Mouse (Mus musculus) liver, embryonic 12.5 days (tissue): ENCODE results near the gene Zfp768. TPM values are rescaled to one million over a fixed set of nuclear protein-coding genes. Genes with fewer than 3 reads are reported as not detected.
A peak's percentile ranks its signal among the peaks of the same experiment; 100 is the strongest.

Experiments used
- ATAC-seq: fragments of 200-750 bp; cut with Nextera tagmentation; 2 replicates; pipeline ENCODE4 v1.8.0; 2017; ENCODE audit warnings: moderate number of reproducible peaks, mild to moderate bottlenecking, moderate library complexity
- H3K27ac ChIP-seq: fragments of 300-500 bp; sonication (generic); 2 replicates; pipeline ENCODE4 v1.5.1; 2016; ENCODE audit warnings: mild to moderate bottlenecking
- H3K27me3 ChIP-seq: fragments of 300-500 bp; sonication (generic); replicated peaks from 2 replicates; pipeline ENCODE4 v1.6.1; 2016; ENCODE audit warnings: mild to moderate bottlenecking, moderate library complexity
- H3K36me3 ChIP-seq: fragments of 300-500 bp; sonication (generic); 2 replicates; pipeline ENCODE4 v1.6.1; 2016; ENCODE audit warnings: mild to moderate bottlenecking, moderate library complexity
- H3K4me1 ChIP-seq: fragments of 300-500 bp; sonication (generic); 2 replicates; pipeline ENCODE4 v1.6.1; 2016
- H3K4me2 ChIP-seq: fragments of 300-500 bp; sonication (generic); 2 replicates; pipeline ENCODE4 v1.6.1; 2016; ENCODE audit warnings: mild to moderate bottlenecking, moderate library complexity
- H3K4me3 ChIP-seq: fragments of 300-500 bp; sonication (generic); 2 replicates; pipeline ENCODE4 v1.5.1; 2016; ENCODE audit warnings: mild to moderate bottlenecking, moderate library complexity
- H3K9ac ChIP-seq: fragments of 300-500 bp; sonication (generic); 2 replicates; pipeline ENCODE4 v1.6.1; 2016; ENCODE audit warnings: mild to moderate bottlenecking, moderate library complexity
- H3K9me3 ChIP-seq: fragments of 300-500 bp; sonication (generic); replicated peaks from 2 replicates; pipeline ENCODE4 v1.6.1; 2016; ENCODE audit warnings: mild to moderate bottlenecking, moderate library complexity
- WGBS: fragments of 180-500 bp; shearing (Covaris S2); methylation state at CpG from one replicate; pipeline ENCODE4 v1.1.7; 2016; ENCODE audit not compliant: insufficient replicate concordance; 5-methylcytosine and 5-hydroxymethylcytosine counted together
- polyA plus RNA-seq: library from polyadenylated mRNA; unstranded; fragments of >200 nt; fragmentation: Nextera tagmentation; extraction: Ambion mirVana; gene quantifications from 2 replicates; pipeline ENCODE4 v1.2.1, GENCODE M21; 2016

The Zfp768 gene
- polyA plus RNA-seq, 1 experiment from 2014 or later, result 4.8 TPM

DNA sequence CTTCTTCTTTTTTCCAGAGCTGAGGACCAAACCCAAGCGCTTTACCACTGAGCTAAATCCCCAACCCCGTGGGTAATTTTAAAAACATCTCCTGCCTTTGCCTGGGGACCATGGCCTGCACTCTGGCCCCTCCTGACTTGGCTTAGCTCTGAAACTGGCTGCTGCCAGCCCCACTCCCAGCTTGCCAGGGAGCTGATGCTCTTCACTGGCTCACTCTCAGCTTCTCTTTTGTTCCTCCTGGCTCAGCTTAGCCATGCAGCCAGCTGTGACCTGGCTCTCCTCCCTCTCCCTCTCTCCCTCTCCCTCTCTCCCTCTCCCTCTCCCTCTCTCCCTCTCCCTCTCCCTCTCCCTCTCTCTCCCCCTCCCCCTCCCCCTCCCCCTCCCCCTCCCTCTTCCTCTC lies 18.7 kb downstream of the Zfp768 start:
- Histone ChIP-seq H3K9ac (no peak overlapping the region), H3K4me1 (no peaks in the 10 kb centered on the region), H3K4me2 (no peak overlapping the region), H3K9me3 (no peaks in the 10 kb centered on the region), H3K36me3 (no peaks in the 10 kb centered on the region), H3K27me3 (no peaks in the 10 kb centered on the region), H3K27ac (no peak overlapping the region), H3K4me3 (no peak overlapping the region)
- 56% methylated on average over 2 of the region's 2 CpGs for WGBS
- no peak for ATAC-seq

DNA sequence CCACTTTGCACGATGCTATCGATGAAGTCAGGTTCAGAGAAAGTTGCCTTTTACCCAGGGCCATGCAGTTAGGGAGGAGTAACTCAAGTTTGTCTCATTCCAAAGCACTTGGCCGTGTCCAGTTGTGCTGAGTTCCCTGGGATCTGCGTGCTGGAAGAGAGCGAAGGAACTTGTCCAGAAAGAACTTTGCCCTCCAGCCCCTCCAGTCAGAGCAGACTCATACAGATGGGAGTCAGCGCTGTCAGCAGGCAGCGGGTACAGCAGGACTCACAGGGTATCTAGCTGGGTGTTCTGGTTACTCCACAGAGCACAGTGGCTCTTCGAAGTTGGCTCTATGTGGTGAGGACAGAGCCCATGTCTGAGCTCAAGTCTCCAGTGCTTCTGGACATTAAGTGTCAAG lies 19.8 kb downstream of the Zfp768 start:
- no peaks in the 10 kb centered on the region for H3K36me3 ChIP-seq
- no peaks in the 10 kb centered on the region for H3K27me3 ChIP-seq
- H3K4me2 ChIP-seq, result no peak overlapping the region
- 76% methylated on average over 8 of the region's 8 CpGs for WGBS
- no peak overlapping the region for H3K9ac ChIP-seq
- no peak overlapping the region for H3K27ac ChIP-seq
- no peaks in the 10 kb centered on the region for H3K4me1 ChIP-seq
- H3K4me3 ChIP-seq, result no peak overlapping the region
- no peak for ATAC-seq
- no peaks in the 10 kb centered on the region for H3K9me3 ChIP-seq

DNA sequence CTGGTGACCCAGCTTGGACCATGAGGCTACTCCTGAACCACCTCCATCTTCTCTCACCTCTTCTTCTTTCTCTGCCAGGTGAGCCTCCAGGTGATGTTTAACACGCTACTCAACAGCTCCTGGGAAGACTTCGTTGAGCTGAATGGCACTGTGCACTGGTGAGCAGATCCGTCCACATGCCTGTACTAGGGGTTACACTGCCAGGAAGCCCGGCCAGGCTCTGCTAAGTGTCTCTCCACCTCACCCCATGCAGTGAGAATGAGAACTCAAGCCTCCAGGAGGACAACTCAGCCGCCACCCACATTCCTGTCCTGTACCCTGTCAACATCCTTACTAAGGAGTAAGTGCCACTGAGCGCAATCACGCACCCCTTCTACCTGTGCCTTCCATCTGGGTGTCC lies 20.4 kb downstream of the Zfp768 start:
- no peak overlapping the region for H3K9ac ChIP-seq
- no peak overlapping the region for H3K27ac ChIP-seq
- H3K27me3 ChIP-seq, result no peaks in the 10 kb centered on the region
- no peak overlapping the region for H3K4me3 ChIP-seq
- H3K4me2 ChIP-seq, result no peak overlapping the region
- H3K9me3 ChIP-seq, result no peaks in the 10 kb centered on the region
- WGBS, result 77% methylated on average over 7 of the region's 7 CpGs
- no peak for ATAC-seq
- no peaks in the 10 kb centered on the region for H3K36me3 ChIP-seq
- no peaks in the 10 kb centered on the region for H3K4me1 ChIP-seq

DNA sequence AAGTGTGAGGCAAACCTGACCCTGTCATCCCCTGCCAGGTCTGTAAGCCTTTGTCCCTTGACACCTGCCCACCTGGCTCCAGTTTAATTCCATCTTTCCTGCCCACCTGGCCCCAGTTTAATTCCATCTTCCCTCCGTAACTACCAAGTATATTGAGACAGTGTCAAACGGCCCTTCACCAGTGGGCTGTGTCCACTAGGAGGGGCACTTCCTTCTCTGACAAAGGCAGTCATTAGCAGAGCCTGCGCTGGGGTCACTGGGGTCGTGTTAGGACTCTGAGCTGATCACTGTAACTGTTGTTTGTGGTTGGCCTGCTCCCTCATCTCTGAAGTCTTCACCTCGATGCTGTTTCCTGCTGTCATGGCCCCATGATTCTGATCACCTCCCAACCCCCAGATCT lies 23.3 kb downstream of the Zfp768 start:
- Histone ChIP-seq H3K4me1 (no peaks in the 10 kb centered on the region), H3K27me3 (no peaks in the 10 kb centered on the region), H3K4me3 (no peak overlapping the region), H3K36me3 (no peaks in the 10 kb centered on the region), H3K9me3 (no peaks in the 10 kb centered on the region), H3K4me2 (no peak overlapping the region), H3K27ac (no peak overlapping the region), H3K9ac (no peak overlapping the region)
- WGBS, result 45% methylated on average over 5 of the region's 5 CpGs
- no peak for ATAC-seq

DNA sequence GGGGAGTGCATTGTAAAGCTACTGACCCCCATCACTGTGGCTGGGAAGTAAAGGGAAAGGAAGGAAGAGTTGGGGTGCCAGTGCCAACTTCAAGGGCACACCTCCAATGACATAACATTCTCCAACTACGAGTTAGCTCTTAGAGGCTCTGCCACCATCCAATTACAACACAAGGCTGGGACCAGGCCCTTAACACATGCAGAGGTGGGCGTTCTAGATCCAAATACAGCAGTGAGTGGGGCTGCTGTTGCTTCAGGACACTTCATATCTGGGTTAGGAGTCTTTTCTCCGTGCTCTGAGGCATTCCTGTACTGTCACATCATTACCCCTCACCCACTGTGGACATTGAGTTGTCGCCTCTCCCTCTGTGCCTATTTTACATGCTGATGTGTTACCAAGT lies 24.3 kb downstream of the Zfp768 start:
- no peak overlapping the region for H3K4me2 ChIP-seq
- H3K9me3 ChIP-seq, result no peaks in the 10 kb centered on the region
- no peaks in the 10 kb centered on the region for H3K4me1 ChIP-seq
- H3K27me3 ChIP-seq, result no peaks in the 10 kb centered on the region
- H3K4me3 ChIP-seq, result no peak overlapping the region
- 48% methylated on average over 4 of the region's 4 CpGs for WGBS
- no peaks in the 10 kb centered on the region for H3K36me3 ChIP-seq
- ATAC-seq, result no peak
- H3K27ac ChIP-seq, result no peak overlapping the region
- no peak overlapping the region for H3K9ac ChIP-seq

DNA sequence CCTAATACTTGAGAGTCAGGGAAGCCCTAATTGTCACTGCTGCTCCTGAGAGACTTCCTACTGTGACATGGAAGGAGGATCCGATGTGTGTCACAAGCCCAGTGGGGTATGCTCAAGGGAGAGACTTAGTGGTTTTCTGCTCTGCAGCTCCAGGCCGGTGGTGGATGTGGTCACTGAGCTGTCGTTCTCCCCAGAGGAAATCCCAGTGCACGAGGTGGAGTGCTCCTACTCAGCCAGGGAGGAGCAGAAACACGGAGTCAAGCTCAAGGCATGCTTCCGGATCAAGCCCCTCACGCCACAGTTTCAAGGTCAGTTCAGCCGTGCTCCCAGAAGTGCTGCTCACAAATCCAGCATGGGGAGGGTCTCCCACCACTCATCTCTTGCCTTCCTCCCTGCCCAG lies 31.5 kb downstream of the Zfp768 start:
- H3K36me3 ChIP-seq, result no peaks in the 10 kb centered on the region
- no peak overlapping the region for H3K9ac ChIP-seq
- WGBS, result 36% methylated on average over 8 of the region's 8 CpGs
- H3K27ac ChIP-seq, result no peak overlapping the region
- no peaks in the 10 kb centered on the region for H3K4me1 ChIP-seq
- ATAC-seq, result no peak
- H3K9me3 ChIP-seq, result no peaks in the 10 kb centered on the region
- no peaks in the 10 kb centered on the region for H3K27me3 ChIP-seq
- no peak overlapping the region for H3K4me3 ChIP-seq
- H3K4me2 ChIP-seq, result no peak overlapping the region

DNA sequence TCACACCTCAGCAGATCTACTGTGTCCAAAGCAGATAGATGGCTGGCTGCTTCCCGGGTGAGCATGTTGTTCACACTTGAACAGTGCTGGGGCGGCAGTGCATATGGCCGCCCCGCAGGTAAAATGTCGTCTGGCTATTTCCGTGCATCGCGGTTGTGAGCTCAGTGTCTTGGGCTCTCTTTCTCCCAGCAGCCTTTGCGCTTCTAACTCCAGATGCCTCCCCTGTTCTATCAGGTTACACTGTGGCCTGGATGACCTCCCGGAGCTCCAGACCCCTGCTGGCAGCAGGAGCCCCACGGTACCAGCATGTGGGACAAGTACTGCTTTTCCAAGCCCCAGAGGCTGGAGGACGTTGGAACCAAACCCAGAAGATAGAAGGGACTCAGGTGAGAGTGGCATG lies 35.4 kb downstream of the Zfp768 start:
- Histone ChIP-seq H3K4me2 (no peak overlapping the region), H3K4me1 (no peaks in the 10 kb centered on the region), H3K27me3 (no peaks in the 10 kb centered on the region), H3K27ac (no peak overlapping the region), H3K36me3 (no peaks in the 10 kb centered on the region), H3K9ac (no peak overlapping the region), H3K9me3 (no peaks in the 10 kb centered on the region), H3K4me3 (no peak overlapping the region)
- 69% methylated on average over 12 of the region's 12 CpGs for WGBS
- no peak for ATAC-seq

DNA sequence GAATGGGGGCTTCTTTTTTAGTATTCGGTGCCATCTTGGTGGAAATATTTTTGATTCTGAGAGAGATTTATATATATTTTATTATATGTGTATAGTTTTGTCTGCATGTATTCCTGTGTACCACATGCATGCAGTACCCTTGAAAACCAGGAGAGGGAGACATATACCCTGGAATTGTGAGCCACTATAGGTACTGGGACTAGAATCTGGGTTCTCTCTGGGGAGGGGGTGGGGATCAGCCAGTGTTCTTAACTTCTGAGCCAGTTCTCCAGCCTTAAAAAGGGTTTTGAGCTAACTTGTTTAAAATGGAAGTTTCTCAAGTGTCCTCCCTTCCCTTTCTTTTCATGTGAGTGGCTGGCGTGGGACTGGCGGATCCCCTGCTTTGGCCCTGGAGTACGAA lies 36.5 kb downstream of the Zfp768 start:
- H3K4me2 ChIP-seq, result no peak overlapping the region
- H3K27ac ChIP-seq, result no peak overlapping the region
- no peaks in the 10 kb centered on the region for H3K9me3 ChIP-seq
- H3K27me3 ChIP-seq, result no peaks in the 10 kb centered on the region
- no peak overlapping the region for H3K4me3 ChIP-seq
- no peak for ATAC-seq
- no peaks in the 10 kb centered on the region for H3K36me3 ChIP-seq
- WGBS, result 73% methylated on average over 4 of the region's 4 CpGs
- no peak overlapping the region for H3K9ac ChIP-seq
- H3K4me1 ChIP-seq, result no peaks in the 10 kb centered on the region

DNA sequence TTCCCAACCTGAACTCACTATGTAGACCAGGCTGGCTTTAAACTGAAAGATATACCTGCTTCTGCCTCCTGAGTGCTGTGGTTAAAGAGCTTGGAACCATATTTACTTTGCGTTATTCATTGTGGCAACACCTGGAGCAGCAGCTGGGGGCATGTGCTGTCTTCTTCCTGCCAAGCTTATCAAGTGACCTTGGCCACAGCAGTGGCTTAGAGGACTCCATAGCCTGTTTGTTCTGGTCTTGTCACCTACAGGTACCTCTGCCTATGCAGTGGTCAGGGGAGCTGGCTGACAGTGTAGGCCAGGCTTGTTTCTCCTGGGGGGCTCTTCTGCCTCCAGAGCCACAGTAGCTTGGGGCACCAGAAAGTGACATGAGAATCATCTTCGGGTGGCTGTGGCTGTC lies 37.0 kb downstream of the Zfp768 start:
- Histone ChIP-seq H3K27me3 (no peaks in the 10 kb centered on the region), H3K4me2 (no peak overlapping the region), H3K4me1 (no peaks in the 10 kb centered on the region), H3K9me3 (no peaks in the 10 kb centered on the region), H3K4me3 (no peak overlapping the region), H3K36me3 (no peaks in the 10 kb centered on the region), H3K9ac (no peak overlapping the region), H3K27ac (no peak overlapping the region)
- no peak for ATAC-seq
- WGBS, result 74% methylated on average over 2 of the region's 2 CpGs

DNA sequence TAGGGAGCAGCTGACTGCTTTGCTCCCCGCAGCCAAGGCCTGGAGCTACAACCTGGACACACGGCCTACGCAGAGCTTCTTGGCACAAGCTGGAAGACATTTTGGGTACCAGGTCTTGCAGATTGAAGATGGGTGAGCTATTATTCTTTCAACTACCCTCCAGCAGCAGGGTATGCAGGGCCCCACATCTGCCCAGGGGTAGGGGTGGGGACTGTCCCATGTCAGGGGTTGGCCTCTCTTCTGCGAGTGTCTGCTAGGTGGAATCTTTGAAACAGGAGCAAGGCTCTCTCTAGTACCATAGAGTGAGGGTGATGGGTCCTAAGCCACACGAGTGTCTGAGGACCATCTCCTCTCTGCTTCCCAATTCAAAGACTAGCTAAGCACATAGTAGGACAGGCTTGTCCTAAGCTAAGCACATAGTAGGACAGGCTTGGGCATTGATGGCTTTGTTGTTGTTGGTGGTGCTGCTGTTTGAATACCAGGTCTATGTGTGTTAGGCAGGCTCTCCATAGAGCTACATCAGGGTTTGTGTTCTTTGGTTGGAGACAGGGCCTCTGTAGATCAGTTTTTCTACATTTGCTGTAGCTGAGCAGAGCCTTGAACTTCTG lies 47.7 kb downstream of the Zfp768 start:
- no peak overlapping the region for H3K9ac ChIP-seq
- H3K4me2 ChIP-seq, result peak overlapping the region; percentile 51
- ATAC-seq, result no peak
- no peaks in the 10 kb centered on the region for H3K36me3 ChIP-seq
- no peaks in the 10 kb centered on the region for H3K9me3 ChIP-seq
- no peak overlapping the region for H3K27ac ChIP-seq
- H3K4me3 ChIP-seq, result no peak overlapping the region
- H3K27me3 ChIP-seq, result no peaks in the 10 kb centered on the region
- peaks cover 19% of the 10 kb centered on the region for H3K4me1 ChIP-seq
- 71% methylated on average over 5 of the region's 5 CpGs for WGBS

DNA sequence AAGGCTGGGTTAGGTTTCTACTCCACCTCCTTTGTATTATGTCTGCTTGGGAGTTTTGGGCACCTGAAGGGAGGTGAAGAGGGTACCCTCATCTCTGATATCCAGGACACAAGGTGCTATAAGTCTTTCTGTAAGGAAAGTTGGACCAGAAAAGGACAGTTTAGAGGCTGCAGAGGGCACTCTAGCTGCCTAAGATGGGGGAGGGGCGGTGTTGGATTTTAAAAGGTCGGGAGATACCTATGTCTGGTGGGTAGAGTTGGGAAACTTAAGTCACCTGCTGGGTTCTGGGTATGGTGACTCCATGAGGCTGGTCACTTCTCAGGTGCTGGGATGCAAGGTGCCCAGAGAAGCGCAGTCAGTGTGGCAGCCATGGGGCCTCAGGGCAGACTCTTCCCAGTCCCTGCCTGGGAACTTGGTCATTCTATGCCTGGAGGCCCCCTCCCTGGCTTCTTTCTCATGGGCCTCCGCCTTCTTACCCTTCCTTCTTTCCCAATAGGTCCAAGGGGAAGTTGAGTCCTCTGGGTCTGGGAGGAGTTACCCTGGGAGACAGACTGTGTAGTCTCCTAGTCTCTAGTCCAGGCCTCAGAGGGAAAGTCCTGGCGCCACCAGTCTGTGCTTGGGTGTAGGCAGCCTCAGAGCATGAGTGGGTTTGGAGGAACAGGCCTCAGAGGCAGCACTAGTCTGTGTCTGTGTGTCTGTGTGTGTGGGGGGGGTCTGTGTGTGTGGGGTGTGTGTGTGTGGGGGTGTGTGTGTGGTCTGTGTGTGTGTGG lies 48.4 kb downstream of the Zfp768 start:
- H3K4me2 ChIP-seq, result peak overlapping the region; percentile 51
- 44% methylated on average over 5 of the region's 5 CpGs for WGBS
- H3K9me3 ChIP-seq, result no peaks in the 10 kb centered on the region
- peak overlapping the region; percentile 32 for H3K4me3 ChIP-seq
- H3K4me1 ChIP-seq, result peaks cover 19% of the 10 kb centered on the region
- no peaks in the 10 kb centered on the region for H3K27me3 ChIP-seq
- H3K9ac ChIP-seq, result no peak overlapping the region; the same call in 1 of the 2 replicates
- no peak for ATAC-seq
- H3K36me3 ChIP-seq, result no peaks in the 10 kb centered on the region
- no peak overlapping the region for H3K27ac ChIP-seq

DNA sequence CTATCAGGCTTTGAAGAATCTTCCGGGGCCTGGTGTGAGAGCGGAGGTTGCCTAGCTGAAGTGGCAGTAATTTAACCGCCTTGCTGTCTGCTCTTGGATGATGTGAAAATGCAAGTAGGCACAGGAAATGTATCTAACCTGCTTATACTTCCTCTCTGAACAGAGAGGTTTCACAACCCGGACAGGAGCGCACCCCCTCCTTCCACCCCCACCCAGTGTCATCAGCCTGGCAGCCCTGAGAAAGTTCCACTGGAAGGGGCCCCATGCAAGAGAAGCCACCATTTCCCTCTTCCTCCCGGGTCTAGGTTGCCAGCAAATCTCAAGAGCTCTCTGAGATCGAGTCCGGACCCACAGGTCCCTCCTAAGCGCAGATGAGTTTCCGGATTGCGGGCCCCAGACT lies 49.3 kb downstream of the Zfp768 start, which contains the start of gene Itgal:
Itgal (plus strand) TSS at position 163 of the 400 bp plus-strand sequence.
- H3K9ac ChIP-seq, result peak within 1 kb of the TSS; percentile 3; the same call in 1 of the 2 replicates
- H3K4me3 ChIP-seq, result peak within 1 kb of the TSS; percentile 32
- no peak for ATAC-seq
- no peaks in the 10 kb centered on the region for H3K27me3 ChIP-seq
- WGBS, result 21% methylated on average over 11 of the region's 11 CpGs
- H3K9me3 ChIP-seq, result no peaks in the 10 kb centered on the region
- peak within 1 kb of the TSS; percentile 28; the same call in 1 of the 2 replicates for H3K27ac ChIP-seq
- H3K4me2 ChIP-seq, result peak within 1 kb of the TSS; percentile 51
- peaks cover 19% of the 10 kb centered on the region for H3K4me1 ChIP-seq
- H3K36me3 ChIP-seq, result no peaks in the 10 kb centered on the region
